Mouse (Mus musculus): ENCODE measurements around the gene Rbpj. TPM values are rescaled to one million over a fixed set of nuclear protein-coding genes. Genes with fewer than 3 reads are reported as not detected.

Rbpj gene
- polyA plus RNA-seq, 1 experiment from 2014 or later, result 23.9 TPM

GRCm38 (mm10) chr5:53496846-53497549 is 31.0 kb downstream of the Rbpj start:
- Histone ChIP-seq H3K27ac (replicated peaks) (no peak overlapping the region), H3K4me3 (replicated peaks) (no peak overlapping the region), H3K9ac (replicated peaks) (no peak overlapping the region), H3K4me1 (no peaks in the 10 kb centered on the region), H3K9me3 (replicated peaks) (no peaks in the 10 kb centered on the region), H3K4me2 (no peak overlapping the region), H3K36me3 (no peaks in the 10 kb centered on the region), H3K27me3 (replicated peaks) (no peaks in the 10 kb centered on the region)
- WGBS, result 81% methylated on average over 9 of the region's 9 CpGs
- ATAC-seq (ENCODE audit: low FRiP score), result no peak

- 91% methylated on average over 3 of the region's 3 CpGs for WGBS
- Histone ChIP-seq H3K36me3 (no peaks in the 10 kb centered on the region), H3K27me3 (replicated peaks) (no peaks in the 10 kb centered on the region), H3K9ac (replicated peaks) (no peak overlapping the region), H3K4me3 (replicated peaks) (no peak overlapping the region), H3K4me1 (no peaks in the 10 kb centered on the region), H3K27ac (replicated peaks) (no peak overlapping the region), H3K9me3 (replicated peaks) (no peaks in the 10 kb centered on the region), H3K4me2 (no peak overlapping the region)
- no peak for ATAC-seq (ENCODE audit: low FRiP score)
Measured at GRCm38 (mm10) chr5:53499571-53499970, 33.6 kb downstream of the Rbpj start.

- Histone ChIP-seq H3K4me3 (replicated peaks) (no peak overlapping the region), H3K27ac (replicated peaks) (no peak overlapping the region), H3K9ac (replicated peaks) (no peak overlapping the region), H3K9me3 (replicated peaks) (no peaks in the 10 kb centered on the region), H3K4me1 (no peaks in the 10 kb centered on the region), H3K4me2 (no peak overlapping the region), H3K27me3 (replicated peaks) (no peaks in the 10 kb centered on the region), H3K36me3 (no peaks in the 10 kb centered on the region)
- ATAC-seq (ENCODE audit: low FRiP score), result no peak
- WGBS, result 75% methylated on average over 10 of the region's 10 CpGs
Measured at GRCm38 (mm10) chr5:53500509-53501145, 34.7 kb downstream of the Rbpj start.

GRCm38 (mm10) chr5:53503261-53503660 is 37.3 kb downstream of the Rbpj start:
- H3K9ac ChIP-seq (replicated peaks), result no peak overlapping the region
- H3K36me3 ChIP-seq, result no peaks in the 10 kb centered on the region
- WGBS, result 66% methylated on average over 3 of the region's 3 CpGs
- H3K4me2 ChIP-seq, result no peak overlapping the region
- H3K27ac ChIP-seq (replicated peaks), result no peak overlapping the region
- no peak for ATAC-seq (ENCODE audit: low FRiP score)
- H3K4me1 ChIP-seq, result no peaks in the 10 kb centered on the region
- no peak overlapping the region for H3K4me3 ChIP-seq (replicated peaks)
- H3K9me3 ChIP-seq (replicated peaks), result no peaks in the 10 kb centered on the region
- no peaks in the 10 kb centered on the region for H3K27me3 ChIP-seq (replicated peaks)

- H3K27me3 ChIP-seq (replicated peaks), result no peaks in the 10 kb centered on the region
- WGBS, result 71% methylated on average over 6 of the region's 6 CpGs
- no peaks in the 10 kb centered on the region for H3K9me3 ChIP-seq (replicated peaks)
- no peak overlapping the region for H3K4me2 ChIP-seq
- H3K4me1 ChIP-seq, result no peaks in the 10 kb centered on the region
- H3K36me3 ChIP-seq, result no peaks in the 10 kb centered on the region
- no peak overlapping the region for H3K27ac ChIP-seq (replicated peaks)
- H3K4me3 ChIP-seq (replicated peaks), result no peak overlapping the region
- ATAC-seq (ENCODE audit: low FRiP score), result no peak
- no peak overlapping the region for H3K9ac ChIP-seq (replicated peaks)
Measured at GRCm38 (mm10) chr5:53505751-53506150, 39.8 kb downstream of the Rbpj start.

- Histone ChIP-seq H3K9me3 (replicated peaks) (no peaks in the 10 kb centered on the region), H3K9ac (replicated peaks) (no peak overlapping the region), H3K27ac (replicated peaks) (no peak overlapping the region), H3K27me3 (replicated peaks) (no peaks in the 10 kb centered on the region), H3K4me1 (no peaks in the 10 kb centered on the region), H3K36me3 (no peaks in the 10 kb centered on the region), H3K4me2 (no peak overlapping the region), H3K4me3 (replicated peaks) (no peak overlapping the region)
- ATAC-seq (ENCODE audit: low FRiP score), result no peak
- WGBS, result 85% methylated on average over 5 of the region's 5 CpGs
Measured at GRCm38 (mm10) chr5:53507371-53507770, 41.4 kb downstream of the Rbpj start.

- H3K9me3 ChIP-seq (replicated peaks), result no peaks in the 10 kb centered on the region
- no peaks in the 10 kb centered on the region for H3K27me3 ChIP-seq (replicated peaks)
- no peak overlapping the region for H3K9ac ChIP-seq (replicated peaks)
- H3K4me1 ChIP-seq, result no peaks in the 10 kb centered on the region
- H3K27ac ChIP-seq (replicated peaks), result no peak overlapping the region
- H3K4me3 ChIP-seq (replicated peaks), result no peak overlapping the region
- ATAC-seq (ENCODE audit: low FRiP score), result no peak
- H3K4me2 ChIP-seq, result no peak overlapping the region
- H3K36me3 ChIP-seq, result no peaks in the 10 kb centered on the region
- WGBS, result 83% methylated on average over 10 of the region's 10 CpGs
Measured at GRCm38 (mm10) chr5:53509465-53509864, 43.5 kb downstream of the Rbpj start.

GRCm38 (mm10) chr5:53509927-53510326 is 44.0 kb downstream of the Rbpj start:
- H3K27me3 ChIP-seq (replicated peaks), result no peaks in the 10 kb centered on the region
- WGBS, result 92% methylated on average over 2 of the region's 2 CpGs
- H3K4me1 ChIP-seq, result no peaks in the 10 kb centered on the region
- H3K36me3 ChIP-seq, result no peaks in the 10 kb centered on the region
- ATAC-seq (ENCODE audit: low FRiP score), result no peak
- H3K4me3 ChIP-seq (replicated peaks), result no peak overlapping the region
- no peak overlapping the region for H3K27ac ChIP-seq (replicated peaks)
- H3K9ac ChIP-seq (replicated peaks), result no peak overlapping the region
- no peak overlapping the region for H3K4me2 ChIP-seq
- H3K9me3 ChIP-seq (replicated peaks), result no peaks in the 10 kb centered on the region

GRCm38 (mm10) chr5:53511426-53511825 is 45.5 kb downstream of the Rbpj start:
- 93% methylated on average over 4 of the region's 4 CpGs for WGBS
- no peak for ATAC-seq (ENCODE audit: low FRiP score)
- no peaks in the 10 kb centered on the region for H3K36me3 ChIP-seq
- no peak overlapping the region for H3K9ac ChIP-seq (replicated peaks)
- no peak overlapping the region for H3K4me2 ChIP-seq
- H3K27me3 ChIP-seq (replicated peaks), result no peaks in the 10 kb centered on the region
- H3K4me1 ChIP-seq, result no peaks in the 10 kb centered on the region
- no peak overlapping the region for H3K27ac ChIP-seq (replicated peaks)
- no peak overlapping the region for H3K4me3 ChIP-seq (replicated peaks)
- no peaks in the 10 kb centered on the region for H3K9me3 ChIP-seq (replicated peaks)

GRCm38 (mm10) chr5:53514959-53515612 is 49.1 kb downstream of the Rbpj start:
- no peaks in the 10 kb centered on the region for H3K4me1 ChIP-seq
- no peaks in the 10 kb centered on the region for H3K36me3 ChIP-seq
- 82% methylated on average over 4 of the region's 4 CpGs for WGBS
- H3K27me3 ChIP-seq (replicated peaks), result no peaks in the 10 kb centered on the region
- no peak overlapping the region for H3K27ac ChIP-seq (replicated peaks)
- no peak overlapping the region for H3K4me3 ChIP-seq (replicated peaks)
- no peak for ATAC-seq (ENCODE audit: low FRiP score)
- H3K4me2 ChIP-seq, result no peak overlapping the region
- no peak overlapping the region for H3K9ac ChIP-seq (replicated peaks)
- no peaks in the 10 kb centered on the region for H3K9me3 ChIP-seq (replicated peaks)

- no peak for ATAC-seq (ENCODE audit: low FRiP score)
- Histone ChIP-seq H3K4me3 (replicated peaks) (no peak overlapping the region), H3K9me3 (replicated peaks) (no peaks in the 10 kb centered on the region), H3K4me1 (no peaks in the 10 kb centered on the region), H3K27me3 (replicated peaks) (no peaks in the 10 kb centered on the region), H3K4me2 (no peak overlapping the region), H3K9ac (replicated peaks) (no peak overlapping the region), H3K27ac (replicated peaks) (no peak overlapping the region), H3K36me3 (no peaks in the 10 kb centered on the region)
- 88% methylated on average over 2 of the region's 2 CpGs for WGBS
Measured at GRCm38 (mm10) chr5:53516482-53516881, 50.5 kb downstream of the Rbpj start.

GRCm38 (mm10) chr5:53517802-53518201 is 51.9 kb downstream of the Rbpj start:
- Histone ChIP-seq H3K4me2 (no peak overlapping the region), H3K9me3 (replicated peaks) (no peaks in the 10 kb centered on the region), H3K27ac (replicated peaks) (no peak overlapping the region), H3K9ac (replicated peaks) (no peak overlapping the region), H3K4me1 (0 out of 2 replicates have a peak, but pooled peaks cover under 1% of the 10 kb centered on the region), H3K36me3 (no peaks in the 10 kb centered on the region), H3K27me3 (replicated peaks) (no peaks in the 10 kb centered on the region), H3K4me3 (replicated peaks) (no peak overlapping the region)
- WGBS, result 77% methylated on average over 8 of the region's 8 CpGs
- no peak for ATAC-seq (ENCODE audit: low FRiP score)
